Mouse (Mus musculus) kidney, postnatal 0 days (tissue): ENCODE data around the gene Fbrs. TPM values are rescaled to one million over a fixed set of nuclear protein-coding genes. Genes with fewer than 3 reads are reported as not detected.
"Not testable (repeated sequence)": the region's sequence is repeated elsewhere in the genome, so short reads cannot be mapped to it uniquely, and the experiment has no call there.

Experiments
- ATAC-seq: fragments of 200-750 bp; cut with Nextera tagmentation; replicated peaks from 2 replicates; pipeline ENCODE4 v1.8.0; 2017; ENCODE audit warnings: low read depth, moderate number of reproducible peaks, moderate TSS enrichment, moderate library complexity; ENCODE audit not compliant: low FRiP score
- DNase-seq: peaks from one replicate; pipeline ENCODE4 v3.0.0-alpha.2; 2016; ENCODE audit warnings: low spot score
- H3K27ac ChIP-seq: fragments of 300-500 bp; sonication (generic); 2 replicates; pipeline ENCODE4 v1.5.1; 2014; ENCODE audit warnings: mild to moderate bottlenecking
- H3K27me3 ChIP-seq: fragments of 300-500 bp; sonication (generic); 2 replicates; pipeline ENCODE4 v1.6.1; 2014; ENCODE audit warnings: low read length, mixed read lengths; ENCODE audit not compliant: insufficient read depth
- H3K36me3 ChIP-seq: fragments of 300-500 bp; sonication (generic); 2 replicates; pipeline ENCODE4 v1.6.1; 2014; ENCODE audit warnings: low read length, mixed read lengths; ENCODE audit not compliant: insufficient read depth
- H3K4me1 ChIP-seq: fragments of 300-500 bp; sonication (generic); replicated peaks from 2 replicates; pipeline ENCODE4 v1.6.1; 2014; ENCODE audit warnings: antibody characterized with exemption, low read length, mixed read lengths; ENCODE audit not compliant: insufficient read depth
- H3K4me2 ChIP-seq: fragments of 300-500 bp; sonication (generic); 2 replicates; pipeline ENCODE4 v1.6.1; 2014; ENCODE audit warnings: mild to moderate bottlenecking, low read length, moderate library complexity, mixed read lengths
- H3K4me3 ChIP-seq: fragments of 300-500 bp; sonication (generic); replicated peaks from 2 replicates; pipeline ENCODE4 v1.5.1; 2014; ENCODE audit warnings: low read depth, low read length
- H3K9ac ChIP-seq: fragments of 300-500 bp; sonication (generic); 2 replicates; pipeline ENCODE4 v1.6.1; 2014; ENCODE audit warnings: low read depth, low read length
- H3K9me3 ChIP-seq: fragments of 300-500 bp; sonication (generic); replicated peaks from 2 replicates; pipeline ENCODE4 v1.6.1; 2016; ENCODE audit warnings: low read length, inconsistent platforms, mixed read lengths
- CTCF ChIP-seq: IDR thresholded peaks from 2 replicates; pipeline ENCODE4 v1.5.1; 2016; ENCODE audit warnings: antibody characterized with exemption, low read depth, mild to moderate bottlenecking, moderate library complexity
- WGBS: fragments of 180-500 bp; shearing (Covaris S2); extraction: QIAGEN DNeasy Blood & Tissue Kit; methylation state at CpG from one replicate; pipeline ENCODE4 v1.1.7; 2014; 5-methylcytosine and 5-hydroxymethylcytosine counted together
- polyA plus RNA-seq: library from polyadenylated mRNA; unstranded; fragments of >200 nt; fragmentation: Nextera tagmentation; extraction: Ambion mirVana; gene quantifications from 2 replicates; pipeline ENCODE4 v1.2.1, GENCODE M21; 2015

Fbrs gene
- polyA plus RNA-seq, 1 experiment from 2014 or later = 8.7 TPM

DNA sequence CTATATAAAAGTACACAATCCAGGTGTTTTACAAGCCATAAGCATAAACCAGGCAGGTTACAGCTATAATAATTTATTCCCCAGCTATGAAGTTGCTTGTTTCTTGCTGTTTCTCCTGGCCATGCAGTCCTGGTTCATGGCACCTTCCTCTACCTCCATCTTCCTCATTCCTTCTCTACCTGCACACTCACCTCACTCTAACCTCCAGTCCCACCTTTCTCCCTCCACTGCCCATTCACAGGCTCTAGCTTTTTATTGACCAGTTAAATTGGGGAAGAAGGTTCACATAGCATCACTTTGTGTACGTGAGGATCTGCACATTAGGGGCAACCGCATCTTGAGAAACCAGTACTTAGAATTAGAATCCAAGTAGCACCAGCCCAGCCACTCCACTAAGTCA lies 25.9 kb upstream of the Fbrs start:
- DNase-seq (no peak), ATAC-seq (no peak)
- TF ChIP-seq CTCF = no peak
- H3K4me1 ChIP-seq = peaks cover 17% of the 10 kb centered on the region
- no peak overlapping the region for H3K9ac ChIP-seq
- H3K36me3 ChIP-seq = peaks cover 15% of the 10 kb centered on the region; the same call in 1 of the 2 replicates
- H3K27me3 ChIP-seq = no peaks in the 10 kb centered on the region
- no peak overlapping the region for H3K4me3 ChIP-seq
- 93% methylated on average over 2 of the region's 2 CpGs for WGBS
- H3K4me2 ChIP-seq = no peak overlapping the region
- H3K9me3 ChIP-seq = no peaks in the 10 kb centered on the region
- H3K27ac ChIP-seq = no peak overlapping the region

DNA sequence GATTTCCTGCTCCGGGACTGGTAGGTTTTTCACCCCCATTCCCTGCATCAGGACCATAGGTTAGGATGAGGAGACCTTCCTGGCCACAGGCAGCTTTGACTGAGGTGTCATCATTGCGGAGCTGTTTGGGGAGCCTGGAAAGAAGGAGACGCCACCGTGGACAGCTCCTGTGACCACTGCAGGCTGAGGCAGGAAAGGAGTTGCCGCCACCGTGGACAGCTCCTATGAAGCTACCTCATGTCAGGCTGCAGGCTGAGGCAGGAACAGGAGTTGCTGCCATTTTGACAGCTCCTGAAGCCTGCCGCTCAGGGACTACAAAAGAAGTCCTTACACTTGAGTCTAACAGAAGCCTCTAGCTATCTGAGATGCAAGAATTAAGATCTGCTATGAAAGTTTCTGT lies 24.1 kb upstream of the Fbrs start:
- no peak overlapping the region for H3K4me2 ChIP-seq
- ATAC-seq (no peak), DNase-seq (no peak)
- no peak overlapping the region for H3K27ac ChIP-seq
- no peaks in the 10 kb centered on the region for H3K9me3 ChIP-seq
- no peak for TF ChIP-seq CTCF
- peaks cover 12% of the 10 kb centered on the region for H3K4me1 ChIP-seq
- H3K9ac ChIP-seq = no peak overlapping the region
- H3K36me3 ChIP-seq = peaks cover 20% of the 10 kb centered on the region; the same call in 1 of the 2 replicates
- no peak overlapping the region for H3K4me3 ChIP-seq
- WGBS = 91% methylated on average over 7 of the region's 7 CpGs
- H3K27me3 ChIP-seq = no peaks in the 10 kb centered on the region

GRCm38 (mm10) chr7:127458371-127459122 lies 20.5 kb upstream of the Fbrs start:
- H3K27me3 ChIP-seq, H3K9me3 ChIP-seq, DNase-seq, H3K4me2 ChIP-seq, H3K4me3 ChIP-seq, ATAC-seq, H3K27ac ChIP-seq, H3K9ac ChIP-seq, H3K4me1 ChIP-seq: not testable (repeated sequence)
- H3K36me3 ChIP-seq = peaks cover 16% of the 10 kb centered on the region; the same call in 1 of the 2 replicates
- WGBS = 84% methylated on average over 3 of the region's 3 CpGs

DNA sequence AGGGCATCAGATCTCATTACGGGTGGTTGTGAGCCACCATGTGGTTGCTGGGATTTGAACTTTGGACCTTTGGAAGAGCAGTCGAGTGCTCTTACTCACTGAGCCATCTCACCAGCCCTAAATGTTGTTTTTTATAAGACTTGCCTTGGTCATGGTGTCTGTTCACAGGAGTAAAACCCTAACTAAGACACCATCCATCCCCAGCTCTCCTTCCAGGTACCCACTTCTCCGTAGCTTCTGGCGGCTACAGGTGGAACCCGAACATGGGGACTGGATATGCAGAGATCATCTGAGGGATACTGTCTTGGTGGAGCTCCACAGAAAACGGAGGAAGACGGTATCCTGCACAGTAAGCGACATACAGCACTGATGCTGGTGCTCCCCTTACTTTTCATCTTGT lies 19.7 kb upstream of the Fbrs start, which contains the start of gene Prr14:
Gene Prr14 (plus strand): TSS at position 301 of the 400 bp plus-strand sequence.
- H3K4me1 ChIP-seq, DNase-seq, H3K9ac ChIP-seq, H3K27ac ChIP-seq, ATAC-seq, H3K4me2 ChIP-seq, H3K4me3 ChIP-seq, H3K9me3 ChIP-seq, H3K27me3 ChIP-seq: not testable (repeated sequence)
- H3K36me3 ChIP-seq = peaks cover 16% of the 10 kb centered on the region; the same call in 1 of the 2 replicates
- WGBS = 95% methylated on average over 8 of the region's 8 CpGs

GRCm38 (mm10) chr7:127465191-127465590 lies 13.8 kb upstream of the Fbrs start:
- Histone ChIP-seq H3K9me3 (no peaks in the 10 kb centered on the region), H3K27ac (no peak overlapping the region), H3K4me2 (no peak overlapping the region), H3K4me3 (no peak overlapping the region), H3K4me1 (0 out of 2 replicates have a peak, but pooled peaks cover 7% of the 10 kb centered on the region), H3K36me3 (peaks cover 6% of the 10 kb centered on the region; the same call in 1 of the 2 replicates), H3K9ac (no peak overlapping the region), H3K27me3 (no peaks in the 10 kb centered on the region)
- no peak for DNase-seq
- WGBS = 92% methylated on average over 3 of the region's 3 CpGs
- ATAC-seq = no peak
- TF ChIP-seq CTCF = no peak

- not testable (repeated sequence) for H3K9ac ChIP-seq, H3K27me3 ChIP-seq, ATAC-seq, H3K4me2 ChIP-seq, H3K4me1 ChIP-seq, H3K4me3 ChIP-seq, H3K36me3 ChIP-seq, DNase-seq, H3K9me3 ChIP-seq, H3K27ac ChIP-seq
- 93% methylated on average over 2 of the region's 2 CpGs for WGBS
Observed at GRCm38 (mm10) chr7:127465670-127466069, 13.3 kb upstream of the Fbrs start.
